Mouse (Mus musculus) T-cell, adult 2 months (primary cell): ENCODE measurements around the gene Ssbp1.

Experiments used
- DNase-seq: peaks from one replicate; pipeline ENCODE4 v3.0.0; 2022; ENCODE audit warnings: low spot score

Ssbp1 gene

GRCm38 (mm10) chr6:40470916-40471719 is at the start of gene Ssbp1:
Gene Ssbp1, plus strand, starts transcription at chr6:40471352.
- DNase-seq, result peak; percentile 94

DNA sequence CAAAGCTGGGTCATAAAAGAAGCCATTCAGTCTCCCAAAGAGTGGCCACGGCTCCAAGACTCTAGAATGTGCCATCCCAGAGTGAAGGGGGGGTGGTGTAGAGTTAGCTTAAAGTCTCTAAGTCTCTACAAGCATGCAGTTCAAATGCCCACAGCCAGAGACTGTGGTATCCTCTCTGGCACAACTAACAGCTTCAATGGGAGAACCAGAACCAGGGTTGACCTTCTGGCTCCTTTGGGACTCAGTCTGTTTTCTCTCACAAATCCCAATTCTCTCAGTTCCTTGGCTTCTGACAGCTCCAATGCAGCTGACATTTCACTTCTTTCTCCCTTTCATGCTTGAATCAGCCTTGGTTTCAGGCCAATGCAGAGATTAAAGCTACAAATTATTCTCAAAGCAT is 48.1 kb upstream of the Ssbp1 start:
- no peak for DNase-seq

- DNase-seq, result peak; percentile 59
Observed at GRCm38 (mm10) chr6:40423774-40424173, 47.4 kb upstream of the Ssbp1 start.

DNA sequence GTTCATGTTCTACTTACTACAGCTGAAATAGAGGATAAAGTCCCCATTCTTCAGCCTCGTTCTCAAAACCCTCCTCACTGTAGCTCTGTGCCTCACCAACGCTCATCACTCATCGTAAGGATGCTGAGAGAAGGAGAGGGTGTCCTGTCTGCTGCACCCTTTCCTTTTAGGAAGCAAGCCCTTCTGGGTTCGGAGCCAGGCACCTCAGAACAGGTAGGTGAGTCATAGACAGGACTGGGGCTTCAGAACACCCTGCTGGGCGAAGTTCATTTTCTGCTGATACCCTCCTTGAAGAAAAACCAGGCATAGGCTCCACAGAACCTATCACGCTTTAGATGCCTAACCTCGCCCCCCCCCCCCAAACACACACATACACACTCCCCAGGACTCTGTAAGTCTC is 43.7 kb upstream of the Ssbp1 start:
- no peak for DNase-seq

DNA sequence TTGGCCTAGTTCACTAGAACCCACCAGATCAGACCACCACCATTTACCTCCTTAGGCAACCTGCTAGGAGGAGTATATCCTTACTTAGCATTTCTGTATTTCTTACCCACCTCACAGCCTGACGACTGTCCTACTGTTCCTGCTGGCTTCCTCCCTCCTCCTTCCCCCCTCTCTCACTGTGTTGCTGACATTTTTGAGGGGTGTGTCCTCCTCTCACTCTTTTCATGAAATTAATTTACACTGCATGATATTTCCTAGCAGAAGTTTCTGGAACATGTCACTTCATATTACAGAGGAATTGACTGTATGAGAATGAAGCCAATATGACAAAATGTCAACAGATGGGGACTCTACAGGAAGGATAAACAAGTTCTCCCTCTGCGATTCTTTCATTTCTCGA is 42.5 kb upstream of the Ssbp1 start:
- no peak for DNase-seq

DNA sequence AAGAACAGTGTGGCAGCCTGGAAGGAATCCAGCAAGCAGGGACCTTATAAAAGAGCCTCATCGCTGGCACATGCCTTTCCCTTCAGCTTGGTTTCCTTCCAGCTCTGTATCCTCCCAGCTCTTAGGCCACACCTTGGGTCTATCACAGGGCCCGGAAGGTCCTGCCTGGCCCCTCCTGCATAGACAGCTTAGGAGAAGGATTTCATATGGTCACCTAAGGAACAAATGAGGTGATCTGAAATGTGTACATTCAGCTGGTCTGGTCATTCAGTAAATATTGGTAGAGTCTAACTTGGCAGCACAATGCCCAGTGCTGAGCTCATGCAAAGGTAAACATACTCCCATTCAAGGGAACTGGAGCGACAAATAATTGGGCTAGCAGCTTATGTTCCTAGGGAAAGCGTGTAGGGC is 41.6 kb upstream of the Ssbp1 start:
- no peak for DNase-seq

GRCm38 (mm10) chr6:40430251-40430650 is 40.9 kb upstream of the Ssbp1 start:
- DNase-seq, result peak; percentile 7

- DNase-seq, result no peak
Observed at GRCm38 (mm10) chr6:40430878-40431277, 40.3 kb upstream of the Ssbp1 start.

GRCm38 (mm10) chr6:40431356-40431755 is 39.8 kb upstream of the Ssbp1 start:
- no peak for DNase-seq

GRCm38 (mm10) chr6:40431812-40432211 is 39.3 kb upstream of the Ssbp1 start:
- DNase-seq, result no peak

DNA sequence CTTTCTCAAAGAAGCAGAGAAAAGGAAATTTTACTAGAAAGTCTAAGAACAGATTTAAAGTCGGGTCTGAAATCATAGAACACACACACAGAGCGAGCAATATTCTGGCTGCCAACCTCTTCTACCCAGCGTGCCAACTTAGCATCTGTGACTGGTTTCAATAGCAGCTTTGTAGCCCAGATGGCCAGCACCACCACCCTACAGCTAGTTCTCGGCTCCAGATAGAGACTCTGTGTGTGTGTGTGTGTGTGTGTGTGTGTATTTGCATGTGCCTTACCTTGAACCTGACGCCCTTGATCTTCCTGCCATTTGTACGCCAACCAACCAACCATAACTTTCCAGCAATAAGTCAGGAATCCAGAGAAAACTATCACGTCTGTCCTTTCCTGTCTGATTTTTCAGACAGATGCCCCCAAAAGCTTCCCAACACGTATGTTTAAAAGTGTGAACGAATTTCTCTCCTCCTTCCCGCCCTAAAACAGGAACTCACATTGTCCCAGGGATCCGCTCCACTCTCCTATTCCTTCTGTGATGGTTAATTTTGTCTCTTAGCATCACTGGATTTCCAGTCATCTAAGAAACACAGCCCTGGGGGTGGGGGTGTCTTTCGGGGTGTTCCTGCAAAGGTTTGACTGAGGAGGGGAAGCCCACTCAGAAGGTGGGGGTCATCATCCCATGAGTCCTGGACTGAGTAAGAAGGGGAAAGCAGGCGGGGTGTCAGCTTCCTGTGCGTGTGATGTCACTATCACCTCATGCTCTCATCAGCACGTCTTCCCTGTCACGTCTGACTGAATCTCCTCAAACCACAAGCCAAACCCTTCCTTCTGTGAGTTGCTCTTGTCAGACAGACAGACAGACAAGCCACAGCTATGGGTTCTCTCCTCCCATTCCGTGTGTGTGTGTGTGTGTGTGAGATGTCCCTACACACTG is 38.5 kb upstream of the Ssbp1 start:
- DNase-seq, result peak; percentile 57

DNA sequence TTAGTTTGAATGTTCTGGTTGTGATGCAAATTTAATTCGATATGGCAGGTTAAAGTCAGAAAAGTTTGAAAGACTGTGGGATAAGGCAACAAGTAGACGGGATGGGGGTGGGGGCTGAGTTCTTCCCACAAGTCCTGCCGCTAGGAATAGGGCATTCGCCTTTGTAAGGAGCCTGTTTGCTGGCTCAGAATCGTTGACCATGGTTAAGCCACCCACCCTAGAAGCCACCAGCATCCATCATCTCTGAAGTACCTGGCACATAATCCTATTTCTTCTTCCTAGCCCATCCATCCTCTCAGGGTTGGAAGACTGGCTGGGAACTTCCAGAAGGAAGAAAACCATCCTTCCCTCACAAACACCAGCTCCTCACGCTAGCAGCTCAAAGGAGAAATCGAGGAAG is 36.5 kb upstream of the Ssbp1 start:
- DNase-seq, result no peak

GRCm38 (mm10) chr6:40435151-40436046 is 35.8 kb upstream of the Ssbp1 start:
- peak; percentile 40 for DNase-seq

- peak; percentile 78 for DNase-seq
Observed at GRCm38 (mm10) chr6:40436047-40436483, 35.1 kb upstream of the Ssbp1 start, which contains the start of gene E330009J07Rik. Gene E330009J07Rik, minus strand, starts transcription at chr6:40436135.

GRCm38 (mm10) chr6:40438936-40439335 is 32.2 kb upstream of the Ssbp1 start, which contains the start of gene Wee2:
Gene Wee2, plus strand, starts transcription at chr6:40439088.
- no peak for DNase-seq

DNA sequence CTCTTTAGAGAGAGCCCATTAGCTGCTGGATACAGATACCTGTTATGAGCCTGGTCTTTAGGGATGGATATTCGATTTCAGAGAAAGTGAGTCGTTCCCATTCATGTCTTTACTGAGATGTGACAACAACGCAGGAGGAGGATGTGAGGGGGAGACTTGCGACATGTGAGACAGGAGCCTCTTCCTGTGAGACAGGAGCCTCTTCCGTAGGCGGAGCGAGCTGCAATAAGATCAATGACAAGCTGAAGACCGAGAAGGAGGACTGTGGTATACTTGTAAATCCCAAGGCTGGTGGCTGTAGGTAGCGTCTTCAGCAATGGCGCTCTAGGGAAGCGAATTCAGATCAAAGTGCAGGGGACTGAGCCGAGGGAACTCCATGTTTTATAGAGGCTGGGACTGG is 31.4 kb upstream of the Ssbp1 start:
- peak; percentile 70 for DNase-seq

- no peak for DNase-seq
Observed at GRCm38 (mm10) chr6:40441276-40441675, 29.9 kb upstream of the Ssbp1 start.

DNA sequence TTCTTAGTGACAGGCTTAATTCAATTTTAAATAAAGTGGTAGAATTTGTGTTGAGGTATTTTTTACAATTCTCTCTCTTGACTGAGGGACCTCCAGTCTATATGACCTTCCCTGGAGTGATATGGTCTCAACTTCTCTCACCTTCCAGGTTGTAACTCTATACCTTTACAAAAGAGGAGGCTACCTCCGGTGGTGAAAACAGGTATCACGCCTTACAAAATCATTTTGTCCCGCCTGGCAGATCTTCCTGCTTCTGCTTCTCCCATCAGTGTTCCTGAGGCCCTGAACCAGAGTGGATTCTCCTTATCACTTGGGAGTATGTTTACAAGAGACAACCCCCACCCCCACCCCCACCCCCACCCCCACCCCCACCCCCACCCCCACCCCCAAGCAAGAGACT is 29.4 kb upstream of the Ssbp1 start:
- DNase-seq, result peak; percentile 18

DNA sequence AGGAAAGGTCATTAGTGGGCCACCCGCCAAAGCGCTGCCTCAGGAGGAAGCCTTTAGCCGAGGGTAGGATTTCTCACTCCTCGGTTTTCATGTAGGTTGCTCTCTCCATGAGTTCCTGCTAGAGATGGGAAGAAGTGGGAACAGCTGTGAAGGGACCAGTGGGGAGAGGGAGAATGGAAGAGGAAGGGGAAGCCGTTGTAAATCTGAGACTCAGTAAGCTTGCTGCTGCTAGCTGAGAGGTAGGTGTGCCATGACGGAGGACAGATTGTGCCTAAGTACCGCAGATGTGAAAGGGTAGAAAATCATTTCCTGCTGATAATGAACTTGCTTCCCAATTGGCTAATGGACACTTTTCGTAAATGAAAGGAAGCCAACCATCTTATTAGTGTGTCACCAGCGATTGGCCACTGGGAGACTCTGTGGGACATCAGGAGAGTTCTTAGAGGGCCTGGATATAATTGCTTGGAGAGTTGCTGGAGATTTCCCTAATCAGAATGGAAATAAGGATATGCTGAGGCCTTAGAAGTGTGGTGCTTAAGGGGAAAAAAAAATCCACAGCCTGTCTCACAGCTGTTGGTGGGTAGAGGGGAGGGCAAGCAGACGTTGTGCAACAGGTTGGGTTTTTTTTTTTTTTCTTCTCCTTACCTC is 27.7 kb upstream of the Ssbp1 start:
- no peak for DNase-seq

DNA sequence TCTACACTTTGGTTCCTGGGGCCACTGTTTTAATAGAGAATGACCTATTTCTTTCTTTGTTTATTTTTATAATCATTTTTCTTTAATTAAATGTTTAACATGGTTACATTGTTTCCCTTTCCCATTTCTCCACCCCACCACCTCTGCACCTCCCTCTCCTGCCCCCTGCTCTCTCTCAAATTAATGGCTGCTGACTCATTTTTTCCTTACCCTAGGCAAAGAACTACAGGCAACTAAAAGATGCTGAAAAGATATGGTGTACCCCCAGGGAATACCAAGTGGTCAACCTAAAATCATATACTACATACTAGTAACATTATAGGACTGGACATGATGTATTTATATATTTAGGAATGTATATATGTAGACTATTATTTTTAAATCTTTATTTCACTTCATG is 22.5 kb upstream of the Ssbp1 start:
- no peak for DNase-seq

- peak; percentile 25 for DNase-seq
Observed at GRCm38 (mm10) chr6:40454436-40455041, 16.6 kb upstream of the Ssbp1 start.
